ENCODE assay signal across 9 mouse cellular contexts in genomic region chr5:147945000-147945666, GRCm38 (mm10). TPM values are rescaled to one million over a fixed set of nuclear protein-coding genes. Genes with fewer than 3 reads are reported as not detected.
A peak's percentile ranks its signal among the peaks of the same experiment; 100 is the strongest.
DNase-seq lines count a peak whose midpoint lies in the region; ATAC-seq and TF ChIP-seq lines count a peak whose summit lies in the region.
"Had no signal": no experiment of that assay in that cellular context is flagged by ENCODE, and none has a peak within 500 bp of the region (broad histone marks: within the 10 kb centered on the region; RNA-seq: fewer than 3 reads in every experiment).

No protein-coding gene starts in this region.

- no peak for ATAC-seq in kidney, embryonic 14.5 days (ENCODE audit: low FRiP score, low TSS enrichment)
- 0 out of 2 replicates have a peak, but pooled peaks have one; percentile 46 for ATAC-seq in hindbrain, embryonic 14.5 days (ENCODE audit: low FRiP score)
- no peak for ATAC-seq in stomach, postnatal 0 days (ENCODE audit: low FRiP score, low TSS enrichment)

- peak; percentile 29; the same call in 1 of the 2 replicates for TF ChIP-seq CTCF in E14TG2a.4 (conservative IDR thresholded peaks at IDR 0.05; ENCODE audit: low read length)
- peak; percentile 82 for TF ChIP-seq CTCF in stomach, postnatal 0 days (IDR thresholded peaks at IDR 0.05; ENCODE audit: low read depth)

- WGBS in kidney, embryonic 14.5 days, result 37% methylated on average over 5 of the region's 5 CpGs
- 27% methylated on average over 5 of the region's 5 CpGs for WGBS in hindbrain, embryonic 14.5 days
- WGBS in stomach, postnatal 0 days, result 19% methylated on average over 5 of the region's 5 CpGs

- H3K4me1 ChIP-seq in kidney, embryonic 14.5 days (ENCODE audit: control insufficient read depth, insufficient read depth, low read length), result no peaks in the 10 kb centered on the region
- peaks cover 47% of the 10 kb centered on the region for H3K4me1 ChIP-seq in E14TG2a.4 (replicated peaks; ENCODE audit: low read depth, low read length)
- H3K4me1 ChIP-seq in hindbrain, embryonic 14.5 days (replicated peaks; ENCODE audit: control insufficient read depth, insufficient read depth, low read length), result no peaks in the 10 kb centered on the region
- no peaks in the 10 kb centered on the region for H3K4me1 ChIP-seq in stomach, postnatal 0 days (replicated peaks; ENCODE audit: control insufficient read depth, insufficient read depth)
- H3K4me1 ChIP-seq: limb, embryonic 15.5 days had no signal

- H3K9ac ChIP-seq in kidney, embryonic 14.5 days (ENCODE audit: low read depth, low read length), result no peak overlapping the region
- no peak overlapping the region for H3K9ac ChIP-seq in hindbrain, embryonic 14.5 days
- H3K9ac ChIP-seq in stomach, postnatal 0 days (ENCODE audit: low read length), result no peak overlapping the region
- H3K9ac ChIP-seq: limb, embryonic 15.5 days had no signal

- H3K9me3 ChIP-seq in kidney, embryonic 14.5 days (ENCODE audit: control insufficient read depth, low read length), result peaks cover 5% of the 10 kb centered on the region; the same call in 1 of the 2 replicates
- H3K9me3 ChIP-seq in E14TG2a.4 (ENCODE audit: low read length), result peaks cover 8% of the 10 kb centered on the region; the same call in 1 of the 2 replicates
- no peaks in the 10 kb centered on the region for H3K9me3 ChIP-seq in hindbrain, embryonic 14.5 days (ENCODE audit: control insufficient read depth, low read length)
- H3K9me3 ChIP-seq in stomach, postnatal 0 days (ENCODE audit: control insufficient read depth, low read length), result no peaks in the 10 kb centered on the region
- H3K9me3 ChIP-seq: limb, embryonic 15.5 days had no signal

- no peaks in the 10 kb centered on the region for H3K27me3 ChIP-seq in kidney, embryonic 14.5 days (ENCODE audit: control insufficient read depth, insufficient read depth, low read length)
- no peaks in the 10 kb centered on the region for H3K27me3 ChIP-seq in E14TG2a.4 (ENCODE audit: insufficient read depth, low read length)
- no peaks in the 10 kb centered on the region for H3K27me3 ChIP-seq in hindbrain, embryonic 14.5 days (ENCODE audit: control insufficient read depth, insufficient read depth, low read length)
- H3K27me3 ChIP-seq in stomach, postnatal 0 days (ENCODE audit: control insufficient read depth, insufficient read depth, low read length), result no peaks in the 10 kb centered on the region
- H3K27me3 ChIP-seq: limb, embryonic 15.5 days had no signal

- H3K4me2 ChIP-seq in kidney, embryonic 14.5 days (replicated peaks; ENCODE audit: low read depth, low read length), result no peak overlapping the region
- H3K4me2 ChIP-seq in hindbrain, embryonic 14.5 days (replicated peaks), result no peak overlapping the region
- H3K4me2 ChIP-seq in stomach, postnatal 0 days (replicated peaks; ENCODE audit: low read depth), result no peak overlapping the region
- H3K4me2 ChIP-seq: limb, embryonic 15.5 days had no signal

- DNase-seq in kidney, adult 18-20 months, result peak; percentile 18
- peak; percentile 56 for DNase-seq in ZHBTc4 (ENCODE audit: low read depth, low spot score)
- DNase-seq in hindbrain, embryonic 14.5 days (ENCODE audit: low spot score), result peak; percentile 61
- DNase-seq in stomach, postnatal 0 days (ENCODE audit: low spot score), result peak; percentile 23
- no peak for DNase-seq in T-cell, adult 2 months (ENCODE audit: low spot score)
- DNase-seq in thymus, postnatal 25 days, result no peak

- TF ChIP-seq EP300 in stomach, postnatal 0 days (optimal IDR thresholded peaks at IDR 0.05), result no peak

- no peak overlapping the region for H3K4me3 ChIP-seq in kidney, embryonic 14.5 days (ENCODE audit: low read length)
- no peak overlapping the region for H3K4me3 ChIP-seq in E14TG2a.4 (replicated peaks; ENCODE audit: low read length)
- H3K4me3 ChIP-seq in hindbrain, embryonic 14.5 days (replicated peaks; ENCODE audit: low read length), result no peak overlapping the region
- no peak overlapping the region for H3K4me3 ChIP-seq in stomach, postnatal 0 days (ENCODE audit: low read depth, low read length)
- H3K4me3 ChIP-seq: limb, embryonic 15.5 days had no signal

- no peak overlapping the region for H3K27ac ChIP-seq in kidney, embryonic 14.5 days (ENCODE audit: low read depth, low read length)
- H3K27ac ChIP-seq in hindbrain, embryonic 14.5 days, result no peak overlapping the region
- no peak overlapping the region for H3K27ac ChIP-seq in stomach, postnatal 0 days (replicated peaks)
- H3K27ac ChIP-seq: limb, embryonic 15.5 days had no signal

- no peaks in the 10 kb centered on the region for H3K36me3 ChIP-seq in kidney, embryonic 14.5 days (ENCODE audit: control insufficient read depth, insufficient read depth, low read length)
- H3K36me3 ChIP-seq in E14TG2a.4 (ENCODE audit: insufficient read depth, low read length), result no peaks in the 10 kb centered on the region
- no peaks in the 10 kb centered on the region for H3K36me3 ChIP-seq in hindbrain, embryonic 14.5 days (replicated peaks; ENCODE audit: control insufficient read depth, insufficient read depth)
- no peaks in the 10 kb centered on the region for H3K36me3 ChIP-seq in stomach, postnatal 0 days (ENCODE audit: control insufficient read depth, insufficient read depth, low read length)
- H3K36me3 ChIP-seq: limb, embryonic 15.5 days had no signal

RNA-seq across cellular contexts. Expression of gene Mtus2, which starts 12.0 kb away (rescaled TPM):
- 2.3 and 3.3 TPM in 2 replicates for polyA plus RNA-seq in kidney, embryonic 14.5 days (2014; fragmentation: Nextera tagmentation; extraction: Ambion mirVana)
- 42.0 and 49.4 TPM in 2 replicates for polyA plus RNA-seq in hindbrain, embryonic 14.5 days (2014; fragmentation: Nextera tagmentation; extraction: Ambion mirVana)
- 8.3 and 12.3 TPM in 2 replicates for polyA plus RNA-seq in stomach, postnatal 0 days (2015; fragmentation: Nextera tagmentation; extraction: Ambion mirVana)

RNA-seq across cellular contexts. Expression of gene Slc46a3, which starts 50.5 kb away (rescaled TPM):
- 1.2 and 1.8 TPM in 2 replicates for polyA plus RNA-seq in kidney, embryonic 14.5 days (2014; fragmentation: Nextera tagmentation; extraction: Ambion mirVana)
- 5.3 and 5.5 TPM in 2 replicates for polyA plus RNA-seq in hindbrain, embryonic 14.5 days (2014; fragmentation: Nextera tagmentation; extraction: Ambion mirVana)
- polyA plus RNA-seq in stomach, postnatal 0 days (2015; fragmentation: Nextera tagmentation; extraction: Ambion mirVana), result 2.7 and 3.2 TPM in 2 replicates

Comparison
In these comparisons a context has a peak if more than half of its experiments do, and no peak if none do; other contexts are left out.
1. DNase-seq: peak in kidney, adult 18-20 months (single experiment), ZHBTc4 (single experiment), hindbrain, embryonic 14.5 days (single experiment) and stomach, postnatal 0 days (single experiment); none in T-cell, adult 2 months (single experiment) and thymus, postnatal 25 days (single experiment).